Mouse (Mus musculus) right cerebral cortex, adult 18-20 months (tissue): ENCODE data around the gene Kctd15.
A peak's percentile ranks its signal among the peaks of the same experiment; 100 is the strongest.

ENCODE experiments used
- DNase-seq: peaks from one replicate; pipeline ENCODE4 v3.0.0; 2022; ENCODE audit warnings: mixed read lengths

Gene Kctd15

DNA sequence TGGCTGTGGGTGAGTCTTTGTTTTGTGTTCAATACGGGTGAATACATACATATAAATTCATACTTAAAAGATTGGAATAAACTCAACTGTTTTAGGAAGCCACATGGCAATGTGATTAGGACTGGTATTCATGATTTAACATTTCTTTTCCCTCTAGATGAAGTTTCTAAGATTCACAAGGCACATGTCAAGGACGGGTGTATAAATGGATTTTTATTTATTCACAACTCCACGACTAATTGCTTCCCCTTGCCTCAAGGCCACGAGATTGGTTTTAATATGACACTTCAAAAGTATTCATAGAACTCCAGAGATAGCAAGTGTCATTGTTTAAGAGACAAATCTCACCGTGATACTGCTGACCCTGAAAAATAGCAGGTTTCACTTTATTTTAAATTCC is at the start of gene Kctd15:
Gene Kctd15 (minus strand): TSS at position 101 of the 400 bp plus-strand sequence.
- DNase-seq = no peak

DNA sequence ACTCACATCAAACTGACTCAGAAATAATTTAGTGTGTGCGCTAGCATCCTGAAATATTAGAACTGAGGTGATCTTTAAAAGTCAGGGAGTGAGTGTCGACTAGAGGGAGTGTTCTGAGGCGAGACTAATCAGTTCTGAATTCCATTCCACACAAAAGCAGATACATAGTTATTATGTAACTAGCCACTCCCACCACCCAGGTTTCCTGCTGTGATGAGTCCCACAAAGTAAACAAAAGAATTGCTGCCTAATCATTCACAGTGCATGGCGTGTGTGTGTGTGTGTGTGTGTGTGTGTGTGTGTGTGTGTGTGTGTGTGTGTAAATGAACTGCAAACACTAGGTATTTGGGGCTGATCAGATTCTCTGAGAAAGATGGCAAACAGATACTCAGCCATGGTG is 47.9 kb upstream of the Kctd15 start:
- no peak for DNase-seq

DNA sequence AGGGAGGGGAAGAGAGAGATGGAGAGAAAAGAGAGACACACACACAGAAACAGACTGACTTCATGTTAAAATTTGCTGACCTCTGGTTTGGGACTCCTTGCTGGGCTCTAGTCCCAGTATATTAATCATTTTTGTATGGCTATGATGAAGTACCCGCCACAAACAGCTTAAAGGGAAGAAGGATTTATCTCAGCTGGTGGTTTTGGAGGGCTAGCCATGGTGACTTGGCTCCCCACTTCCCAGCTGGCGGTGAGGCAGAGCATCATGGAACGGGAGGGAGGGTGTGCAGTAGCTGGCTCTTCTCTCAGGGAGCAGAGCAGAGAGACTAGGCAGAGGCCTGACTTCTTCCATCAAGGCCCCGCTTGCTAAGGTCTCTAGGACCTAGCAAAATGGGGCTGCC is 46.9 kb upstream of the Kctd15 start:
- no peak for DNase-seq

DNA sequence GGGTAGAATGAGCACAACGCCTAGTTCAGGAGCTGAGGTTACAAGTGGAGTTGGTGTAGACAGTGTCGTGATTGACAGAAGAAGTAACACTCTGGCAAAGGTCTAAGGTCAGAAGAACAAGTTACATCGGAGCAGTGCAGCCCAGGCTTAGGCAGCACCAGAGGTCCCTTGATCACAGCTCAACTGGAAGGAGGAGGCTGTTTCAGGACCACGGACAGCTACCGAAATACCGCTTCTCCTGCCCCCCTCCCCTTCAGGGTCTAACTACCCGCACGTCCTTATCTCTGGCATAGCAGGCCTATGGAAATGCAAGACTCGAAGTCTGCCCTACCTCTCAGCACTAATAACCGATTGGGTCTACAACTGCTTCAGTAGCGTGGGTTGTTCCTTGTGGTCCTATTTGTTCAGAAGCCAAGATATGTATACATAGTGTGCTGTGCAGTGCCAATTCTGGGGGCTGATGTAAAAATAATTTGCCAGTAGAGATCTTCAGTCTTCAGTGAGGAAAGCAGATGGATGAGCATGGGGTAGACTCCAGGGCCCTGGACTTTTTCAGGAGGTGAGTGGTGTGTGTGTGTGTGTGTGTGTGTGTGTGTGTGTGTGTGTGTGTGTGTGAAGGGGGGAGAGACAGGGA is 46.3 kb upstream of the Kctd15 start:
- DNase-seq = peak; percentile 25

DNA sequence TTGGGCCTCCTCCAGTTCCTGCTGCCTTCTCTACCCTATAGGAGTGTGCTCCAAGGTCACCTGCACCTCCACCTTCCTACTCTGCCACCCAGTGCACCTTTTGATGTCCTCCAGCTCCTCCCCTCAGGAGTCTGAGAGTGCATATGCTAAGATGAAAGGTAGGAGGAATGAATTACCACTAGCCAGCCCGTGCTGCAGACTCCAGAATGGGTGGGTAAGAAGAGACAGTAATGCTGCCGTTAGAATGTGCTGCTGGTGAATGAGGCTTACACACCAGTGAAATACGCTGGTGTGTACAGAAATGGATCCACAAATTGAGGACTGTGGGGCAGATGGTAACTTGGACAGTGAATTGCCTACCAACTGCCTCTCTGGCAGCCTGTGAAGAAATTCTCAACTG is 43.4 kb upstream of the Kctd15 start:
- DNase-seq = no peak

DNA sequence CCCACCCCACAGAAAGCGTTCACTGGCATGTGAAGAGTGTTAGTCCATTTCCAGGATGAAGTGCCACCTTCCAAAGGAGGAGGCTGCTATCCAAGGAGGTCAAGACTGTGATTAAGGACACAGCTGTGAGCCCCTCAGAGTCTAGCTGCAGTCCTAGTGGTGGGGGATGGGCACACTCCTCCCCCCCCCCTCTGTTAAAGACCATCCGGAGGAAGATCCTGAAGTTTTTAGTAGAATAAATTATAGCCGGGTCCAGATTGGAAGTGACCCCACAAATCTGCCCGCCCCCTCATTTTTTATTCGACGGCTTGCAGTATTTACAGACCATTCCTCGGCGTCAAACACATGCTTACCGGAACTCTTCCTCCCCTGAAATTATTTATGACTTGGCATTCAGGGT is 41.7 kb upstream of the Kctd15 start:
- no peak for DNase-seq

DNA sequence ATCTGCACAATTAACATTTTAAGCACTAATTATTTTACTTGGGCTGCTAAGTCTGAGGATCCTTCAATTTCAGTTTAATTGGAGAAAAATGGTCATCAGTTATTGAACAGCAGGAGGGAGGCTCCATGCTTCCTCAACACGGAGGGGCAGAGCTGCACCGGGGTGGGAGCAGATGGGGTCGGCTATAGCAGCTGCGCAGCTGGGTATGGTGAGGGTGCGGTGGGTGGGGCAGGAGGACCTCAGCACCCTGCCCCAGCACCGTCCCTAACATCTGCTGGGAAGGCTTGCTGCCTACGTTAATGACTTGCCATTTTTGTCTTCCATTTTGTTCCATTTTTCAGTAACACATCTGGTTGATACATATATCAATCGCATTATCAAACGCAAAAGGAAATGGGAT is 39.6 kb upstream of the Kctd15 start:
- no peak for DNase-seq

DNA sequence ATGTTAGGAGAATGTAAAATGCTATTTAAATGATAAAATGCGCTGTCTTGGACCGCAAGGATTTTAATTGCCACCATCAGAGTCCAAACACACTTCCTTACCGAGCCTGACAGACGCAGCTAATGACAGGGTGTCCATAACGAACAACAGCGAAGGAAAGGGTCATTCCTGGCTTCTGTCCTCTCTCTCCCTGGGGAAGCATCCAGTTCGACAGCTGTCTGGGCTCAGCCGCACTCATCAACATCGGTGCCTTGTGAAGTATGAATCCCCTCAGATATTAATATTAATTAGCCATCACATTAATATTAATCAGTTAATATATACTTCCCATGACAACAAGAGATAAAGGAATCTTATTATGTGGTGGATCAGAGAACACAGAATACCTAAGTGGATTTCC is 38.4 kb upstream of the Kctd15 start:
- no peak for DNase-seq

DNA sequence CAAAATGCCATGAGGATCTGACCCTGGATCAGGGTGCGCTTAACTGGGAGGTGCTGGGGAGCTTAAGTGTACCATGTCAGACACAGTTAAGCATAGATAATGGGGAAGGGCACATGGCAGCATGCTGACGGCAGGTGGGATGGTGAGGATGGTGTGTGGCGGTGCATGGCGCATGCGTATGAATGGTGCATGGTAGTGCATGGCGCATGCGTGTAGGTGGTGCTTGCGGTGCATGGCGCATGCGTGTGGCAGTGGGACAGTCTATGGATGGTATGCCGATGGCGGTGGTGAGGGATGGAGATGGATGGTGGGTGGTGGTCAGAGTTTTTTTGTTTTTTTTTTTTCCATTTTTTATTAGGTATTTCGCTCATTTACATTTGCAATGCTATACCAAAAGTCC is 37.4 kb upstream of the Kctd15 start:
- DNase-seq = no peak

DNA sequence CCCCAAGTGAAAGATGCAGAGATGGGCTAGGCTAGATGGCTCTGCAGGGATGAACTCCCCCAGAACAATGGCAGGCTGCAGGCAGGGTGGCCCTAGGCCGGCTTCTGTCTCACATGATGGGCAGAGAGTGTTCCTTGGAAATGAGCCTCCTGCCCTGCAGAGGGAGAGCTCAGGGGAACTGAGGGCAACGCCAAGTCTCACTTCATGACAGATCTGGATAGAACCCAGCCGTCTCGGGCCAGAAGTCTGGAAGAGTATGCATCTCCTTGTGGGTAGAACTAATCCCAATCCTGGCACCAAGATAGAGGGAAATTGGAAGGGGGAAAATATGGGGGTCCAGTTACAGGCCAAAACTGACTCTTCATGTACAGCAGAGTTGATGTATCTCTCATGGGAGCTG is 36.5 kb upstream of the Kctd15 start:
- no peak for DNase-seq

DNA sequence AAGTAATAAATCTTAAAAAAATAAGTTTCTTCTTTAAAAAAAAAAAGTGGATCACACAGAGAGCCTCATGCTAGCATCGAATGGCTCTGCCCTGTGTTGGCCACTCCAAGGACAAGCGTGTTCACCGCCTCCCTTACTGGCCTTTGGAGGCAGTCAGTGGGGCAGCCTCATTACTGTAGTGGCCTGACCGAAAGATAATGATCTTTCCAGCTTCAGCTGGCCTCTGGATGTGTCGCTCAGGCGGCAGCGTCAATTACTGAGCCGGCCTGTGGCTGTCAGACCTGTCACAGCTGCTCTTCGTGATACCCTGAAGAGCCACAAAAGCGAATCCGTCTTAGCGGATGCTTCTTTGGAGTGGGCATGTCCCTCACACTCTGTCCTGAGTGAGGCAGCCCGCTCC is 33.6 kb upstream of the Kctd15 start:
- DNase-seq = no peak

DNA sequence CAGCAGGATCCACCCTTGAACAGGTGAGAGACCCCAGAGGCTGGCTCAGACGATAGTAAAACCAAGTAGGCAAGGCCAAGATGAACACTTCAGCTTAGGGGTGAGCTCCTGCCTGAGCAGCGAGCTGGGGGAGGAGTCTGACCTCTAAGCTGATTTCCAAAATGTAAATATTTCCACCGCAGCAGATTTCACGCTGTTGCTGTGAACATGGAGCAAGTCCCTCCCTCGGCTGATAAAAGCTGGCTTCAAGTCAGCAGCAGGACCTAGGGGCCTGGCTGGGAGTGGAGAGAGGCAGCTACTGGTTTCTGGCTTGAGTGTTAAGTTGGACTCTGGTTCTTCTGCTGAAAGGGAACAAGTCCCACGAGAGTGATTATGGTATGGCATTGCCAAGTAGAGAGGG is 32.5 kb upstream of the Kctd15 start:
- no peak for DNase-seq

DNA sequence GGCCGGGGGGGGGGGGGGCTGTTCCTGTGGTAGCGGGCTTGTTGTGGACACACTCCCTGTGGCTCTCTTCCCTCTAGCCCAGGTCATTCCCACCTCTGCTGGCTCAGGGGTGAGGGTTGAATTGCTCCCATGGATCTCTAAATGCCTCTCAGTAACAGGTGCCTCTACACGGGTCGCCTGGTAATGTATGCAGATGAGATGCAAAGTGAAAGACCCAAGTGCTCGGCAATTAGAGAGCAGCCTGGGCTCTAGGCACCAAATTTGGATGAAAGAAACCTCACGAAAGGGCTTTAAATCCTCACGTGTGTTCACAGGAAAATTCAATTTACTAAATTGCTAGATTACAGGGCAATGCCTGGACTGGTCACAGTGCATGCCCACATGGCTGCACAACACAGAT is 29.3 kb upstream of the Kctd15 start:
- no peak for DNase-seq

DNA sequence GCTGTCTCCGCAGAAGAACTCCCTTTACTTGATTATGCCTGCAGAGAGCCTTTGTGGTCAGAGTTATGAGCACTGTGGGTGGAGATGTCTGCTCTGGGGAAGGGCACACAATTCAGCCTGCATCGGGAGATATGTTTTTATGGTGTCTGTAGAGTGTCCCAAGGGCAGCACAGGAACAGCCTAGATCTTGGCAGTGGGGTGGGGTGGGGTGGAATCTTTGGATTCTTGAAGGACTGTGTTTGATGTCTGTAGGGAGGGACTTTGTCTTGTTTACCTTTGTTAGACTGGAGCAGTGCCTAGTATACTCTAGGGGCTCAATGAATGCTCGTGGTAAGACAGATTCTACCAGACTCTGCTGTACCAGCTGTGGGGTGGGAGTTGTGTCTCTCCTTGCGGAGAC is 28.6 kb upstream of the Kctd15 start:
- no peak for DNase-seq

DNA sequence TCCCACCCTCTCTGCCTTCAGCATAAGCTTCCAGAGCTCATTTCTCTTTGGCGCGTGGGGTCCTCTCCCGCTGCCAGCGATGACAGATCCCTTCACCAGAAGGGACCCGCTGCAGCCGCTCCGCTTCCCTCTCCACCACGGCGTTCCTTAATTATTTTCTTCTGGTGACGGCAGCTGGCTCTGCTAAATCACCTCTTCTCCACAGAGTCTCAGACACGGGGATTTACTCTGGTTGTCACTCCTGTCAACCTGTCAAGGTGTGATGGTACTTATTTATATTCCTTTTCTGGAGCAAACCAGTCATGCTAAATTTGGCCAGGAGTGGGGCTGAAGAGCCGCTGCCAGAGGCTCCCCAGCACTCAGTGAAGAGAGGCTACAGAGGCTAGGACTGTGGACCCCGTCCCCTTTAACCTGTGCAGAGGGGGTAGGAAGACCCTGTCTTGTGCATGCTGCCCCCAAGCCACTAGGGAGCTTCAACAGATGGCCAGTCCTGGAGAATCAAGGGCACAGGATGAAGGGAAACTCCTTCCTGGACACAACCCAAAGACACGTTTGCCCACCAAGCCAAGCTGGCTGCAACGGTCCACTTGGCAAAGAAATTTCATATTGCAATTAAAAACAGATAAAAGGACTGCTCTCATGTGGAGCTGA is 24.4 kb upstream of the Kctd15 start:
- no peak for DNase-seq

DNA sequence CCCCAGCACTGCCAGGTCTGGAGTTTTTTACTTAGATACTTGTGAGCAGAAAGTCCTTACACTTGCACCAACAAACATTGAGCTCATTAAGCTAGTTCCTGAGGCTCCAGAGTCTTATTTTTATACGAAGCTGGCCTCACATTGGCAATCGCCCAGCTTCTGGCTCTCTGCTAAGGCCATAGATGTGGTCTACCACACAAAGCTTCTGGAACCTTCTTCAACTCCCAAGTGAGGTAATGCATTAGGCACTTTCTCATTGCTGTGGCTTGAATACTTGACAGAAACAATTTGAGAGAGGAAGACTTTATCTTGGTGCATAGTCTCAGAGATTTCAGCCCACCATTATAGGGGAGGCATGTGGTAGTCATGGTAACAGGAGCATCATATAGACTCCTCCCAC is 23.4 kb upstream of the Kctd15 start:
- DNase-seq = no peak

DNA sequence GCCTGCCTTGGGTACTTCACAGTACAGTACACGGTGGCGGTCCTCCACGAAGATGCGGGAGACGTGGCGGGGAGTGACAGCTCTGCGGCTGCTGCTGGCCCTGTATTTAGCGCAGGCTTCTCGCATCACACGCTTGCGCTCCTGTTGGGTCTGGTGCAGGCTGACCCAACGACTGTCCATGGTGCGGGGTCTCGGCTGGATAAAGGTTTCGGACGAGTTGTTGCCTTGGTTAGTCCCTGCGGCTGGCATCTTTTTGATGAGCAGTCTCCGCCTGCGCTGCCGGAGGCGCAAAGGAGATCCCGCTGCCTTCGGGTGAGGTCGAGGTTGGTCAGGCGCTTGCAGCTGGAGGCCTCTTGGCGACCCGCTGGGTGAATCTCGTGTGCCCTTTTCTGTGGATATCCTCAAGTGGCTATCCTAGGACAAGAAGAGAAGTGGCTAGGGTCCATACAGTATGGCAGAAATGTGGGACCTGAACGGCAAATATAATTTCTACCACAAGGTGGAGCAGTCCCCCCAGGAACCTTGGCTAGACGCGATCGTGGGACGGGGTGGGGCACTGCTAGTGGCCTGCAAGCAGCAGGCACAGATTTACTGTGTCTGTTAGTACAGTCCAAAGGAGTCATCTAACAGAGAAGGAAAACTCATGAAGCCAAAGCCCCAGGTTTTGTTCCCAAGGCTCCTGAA is 19.4 kb upstream of the Kctd15 start:
- peak; percentile 78 for DNase-seq

DNA sequence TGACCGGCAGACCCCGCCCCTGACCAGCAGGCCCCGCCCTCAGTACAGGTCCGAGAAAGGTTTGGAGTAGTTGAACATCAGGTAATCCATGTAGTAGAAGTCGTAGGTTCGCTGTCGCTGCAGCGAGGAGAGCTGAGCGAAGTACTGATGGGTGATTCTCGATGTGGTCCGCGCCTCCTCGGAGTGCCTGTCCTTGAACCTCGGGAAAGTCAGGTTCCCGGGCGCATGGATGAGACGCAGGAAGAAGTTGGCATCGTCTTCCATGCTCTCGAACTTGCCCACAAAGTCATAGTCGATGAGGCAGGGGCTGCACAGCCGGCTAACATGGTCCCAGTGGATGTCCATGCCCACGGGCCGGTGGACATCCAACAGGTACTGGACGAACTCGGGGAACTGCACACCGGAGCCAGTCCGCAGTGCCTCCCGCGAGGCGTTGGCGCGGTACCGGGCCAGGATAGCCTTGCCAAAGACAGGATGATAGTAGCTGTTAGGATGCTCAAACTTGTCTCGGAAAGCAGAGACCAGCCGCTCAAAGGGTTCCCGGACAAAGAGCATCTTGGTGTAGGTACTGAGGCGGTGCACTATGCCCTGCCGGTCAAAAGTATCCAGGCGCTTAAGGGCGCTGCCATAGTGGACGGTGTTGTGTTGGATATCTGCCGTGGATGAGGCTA is 18.7 kb upstream of the Kctd15 start:
- no peak for DNase-seq

DNA sequence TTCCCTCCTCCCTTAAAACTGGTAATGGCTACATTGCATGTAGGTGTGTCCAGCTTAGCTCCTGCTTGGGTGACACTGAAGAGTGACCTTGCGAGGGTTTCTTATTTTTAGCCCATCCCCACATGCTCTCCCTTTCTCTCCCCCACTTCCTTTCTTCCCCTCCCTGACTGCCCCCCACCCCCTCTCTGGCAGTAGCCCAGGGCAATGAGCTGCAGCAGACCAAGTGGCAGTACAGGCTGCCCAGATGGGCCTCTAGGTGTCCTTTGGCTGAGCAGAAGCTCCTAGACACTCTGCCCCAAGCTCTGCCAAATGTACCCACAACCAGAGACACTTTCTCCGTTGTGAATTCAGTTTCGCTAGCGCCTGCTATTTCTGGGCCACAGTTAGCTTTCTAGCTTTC is 16.4 kb upstream of the Kctd15 start:
- no peak for DNase-seq

DNA sequence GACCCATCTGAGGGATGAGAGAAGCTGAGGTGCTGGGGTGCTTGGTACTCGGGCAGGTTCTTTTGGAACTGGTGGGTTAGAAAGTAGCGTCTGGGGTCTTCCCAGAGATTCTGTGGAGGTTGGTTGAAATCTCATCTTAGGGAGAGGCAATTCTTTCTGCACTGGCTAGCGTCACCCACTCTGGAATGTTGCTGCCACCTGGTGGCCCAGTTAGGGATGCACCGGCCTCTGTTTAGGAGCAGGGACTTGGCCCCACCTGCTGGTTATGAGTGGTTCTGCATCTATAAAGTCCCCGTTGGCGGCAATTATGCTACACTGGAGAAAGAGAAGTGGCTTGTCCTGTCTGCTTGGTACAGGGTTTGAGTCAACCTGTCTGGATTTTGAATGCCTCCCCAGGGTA is 15.4 kb upstream of the Kctd15 start:
- DNase-seq = peak; percentile 87

DNA sequence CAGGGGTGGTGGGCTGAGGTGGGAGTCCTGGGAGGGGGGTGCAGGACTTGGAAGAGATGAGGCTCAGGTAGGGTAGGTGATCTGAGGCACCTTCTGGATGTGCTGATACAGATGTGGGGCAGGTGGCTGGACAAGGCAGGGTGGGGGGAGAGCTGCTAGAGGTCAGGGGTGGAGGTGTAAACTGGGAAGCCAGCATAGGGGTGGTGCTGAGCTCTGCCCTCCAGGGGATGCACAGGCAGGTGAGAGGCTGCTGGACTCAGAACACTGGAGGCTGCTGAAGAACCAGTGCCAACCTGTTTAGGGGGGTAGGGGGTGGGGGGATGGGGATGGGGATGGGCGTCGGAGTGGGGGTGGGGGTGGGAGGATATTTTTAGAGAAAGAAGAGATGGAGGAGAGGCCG is 14.2 kb upstream of the Kctd15 start:
- no peak for DNase-seq

DNA sequence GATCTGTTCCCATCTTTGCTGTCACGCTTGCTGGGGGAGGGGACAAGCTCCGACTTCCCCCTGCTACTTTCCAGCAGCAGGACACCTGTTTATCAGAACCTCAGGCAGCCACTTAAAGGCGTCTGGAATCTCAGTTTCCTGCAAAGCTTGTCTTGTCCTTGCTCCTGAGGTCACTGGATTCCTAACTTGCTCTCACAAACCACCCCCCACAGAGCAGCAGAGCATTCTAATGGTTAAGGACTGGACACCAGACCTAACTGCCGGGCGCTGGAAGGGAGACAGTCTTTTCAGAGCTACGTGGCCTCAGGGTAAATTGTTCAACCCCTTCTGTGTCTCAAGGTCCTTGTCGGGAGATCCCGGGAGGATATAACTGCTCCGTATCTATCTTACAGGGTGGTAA is 12.8 kb upstream of the Kctd15 start:
- DNase-seq = no peak

DNA sequence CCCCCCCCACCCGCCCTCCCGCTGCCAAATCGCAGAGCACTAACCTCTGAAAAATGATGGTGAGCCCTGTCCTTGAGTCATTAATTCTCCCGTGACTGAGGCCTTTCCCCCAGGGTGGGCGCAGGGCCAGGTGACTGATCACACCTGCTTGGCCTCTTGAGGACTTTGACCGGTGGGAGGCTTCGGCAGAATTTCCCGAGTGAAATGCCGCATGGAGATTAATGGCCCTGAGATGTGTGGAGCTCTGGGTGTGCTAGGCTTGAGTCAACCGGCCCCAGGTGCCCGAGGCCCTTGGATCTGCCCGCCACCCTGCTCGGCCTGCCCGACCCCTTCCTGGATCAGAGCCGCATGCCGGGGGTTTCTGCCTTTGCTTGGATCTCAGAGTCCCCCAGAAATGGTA is 11.3 kb upstream of the Kctd15 start:
- DNase-seq = no peak

DNA sequence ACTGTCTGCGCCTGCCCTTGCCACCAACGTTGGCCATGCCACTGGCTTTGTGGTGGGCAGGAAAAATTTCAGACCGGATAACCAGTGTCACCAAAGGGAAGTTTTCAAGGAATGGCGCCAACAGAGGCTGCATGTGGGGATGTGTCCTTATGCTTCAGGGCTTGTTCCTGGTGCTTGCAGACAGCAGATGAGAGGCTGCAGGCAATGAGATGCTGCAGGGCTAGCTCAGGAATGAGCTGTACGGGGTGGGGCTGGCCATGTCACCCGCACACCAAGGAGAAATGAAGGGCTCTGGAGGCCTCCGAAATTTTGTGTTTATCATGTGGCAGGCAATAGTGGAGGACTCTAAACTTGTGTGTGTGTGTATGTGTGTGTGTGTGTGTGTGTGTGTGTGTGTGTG is 6.6 kb upstream of the Kctd15 start:
- no peak for DNase-seq
